Comparison of ENCODE assay signal across 8 mouse cellular contexts in the genomic region with DNA sequence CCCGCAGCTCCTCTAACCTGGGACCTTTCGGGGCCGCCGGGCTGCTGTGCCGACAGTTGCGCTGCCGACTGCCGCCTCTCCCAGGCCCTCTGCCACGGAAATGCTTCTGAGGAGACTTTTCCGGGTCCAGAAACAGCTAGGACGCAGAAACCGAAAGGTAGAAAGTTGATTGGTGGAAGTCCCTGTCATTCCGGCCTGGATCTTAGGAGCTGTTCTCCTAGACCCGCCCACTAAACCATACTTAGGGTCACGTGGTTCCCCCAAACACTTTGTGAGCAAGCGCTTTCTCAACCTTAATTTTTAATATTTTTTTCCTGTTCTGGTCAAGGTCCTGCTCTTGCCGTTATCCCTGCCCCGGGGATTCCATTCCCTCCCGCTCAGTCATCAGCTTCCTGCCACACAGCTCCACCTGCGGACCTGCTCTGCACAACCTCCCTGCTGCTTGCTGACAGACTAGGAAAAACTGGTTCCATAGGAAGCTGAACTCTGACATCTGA. TPM values are rescaled to one million over a fixed set of nuclear protein-coding genes. Genes with fewer than 3 reads are reported as not detected.
A peak's percentile ranks its signal among the peaks of the same experiment; 100 is the strongest.
DNase-seq lines count a peak whose midpoint lies in the region; ATAC-seq and TF ChIP-seq lines count a peak whose summit lies in the region.
"Not testable (repeated sequence)": the region's sequence is repeated elsewhere in the genome, so short reads cannot be mapped to it uniquely, and the experiment has no call there.

A gene (minus strand): TSS at position 108 of the 497 bp plus-strand sequence.

- H3K36me3 ChIP-seq in forebrain, embryonic 10.5 days (replicated peaks); heart, embryonic 15.5 days; liver, embryonic 14.5 days (replicated peaks; ENCODE audit: control insufficient read depth, insufficient read depth, low read depth); neural tube, embryonic 11.5 days (ENCODE audit: control insufficient read depth, insufficient read depth, low read length); stomach, postnatal 0 days (ENCODE audit: control insufficient read depth, insufficient read depth, low read length): not testable (repeated sequence)

- not testable (repeated sequence) for H3K4me1 ChIP-seq in forebrain, embryonic 10.5 days; heart, embryonic 15.5 days (replicated peaks); liver, embryonic 14.5 days (replicated peaks; ENCODE audit: control insufficient read depth in 2 of 2, insufficient read depth in 2 of 2, low read length in 1 of 2); neural tube, embryonic 11.5 days (ENCODE audit: control insufficient read depth, insufficient read depth, low read length); stomach, postnatal 0 days (replicated peaks; ENCODE audit: control insufficient read depth, insufficient read depth)

- ATAC-seq in heart, embryonic 15.5 days (replicated peaks; ENCODE audit: insufficient number of reproducible peaks, insufficient read depth, low FRiP score, low read depth) = peak; percentile 100
- peak; percentile 99 for ATAC-seq in liver, embryonic 14.5 days (ENCODE audit: insufficient read depth)
- peak; percentile 99 for ATAC-seq in neural tube, embryonic 11.5 days (ENCODE audit: insufficient read depth, low FRiP score, low TSS enrichment)
- ATAC-seq in stomach, postnatal 0 days (ENCODE audit: low FRiP score, low TSS enrichment) = peak; percentile 100

- under 1% methylated on average over 20 of the region's 20 CpGs for WGBS in forebrain, embryonic 10.5 days
- under 1% methylated on average over 20 of the region's 20 CpGs for WGBS in heart, embryonic 15.5 days
- WGBS in liver, embryonic 14.5 days (ENCODE audit: insufficient replicate concordance) = 0% methylated on average over 20 of the region's 20 CpGs
- under 1% methylated on average over 20 of the region's 20 CpGs for WGBS in neural tube, embryonic 11.5 days
- WGBS in stomach, postnatal 0 days = under 1% methylated on average over 20 of the region's 20 CpGs

- not testable (repeated sequence) for H3K9me3 ChIP-seq in forebrain, embryonic 10.5 days; heart, embryonic 15.5 days (replicated peaks); liver, embryonic 14.5 days (ENCODE audit: control insufficient read depth, low read length); neural tube, embryonic 11.5 days (ENCODE audit: control insufficient read depth, low read length); stomach, postnatal 0 days (ENCODE audit: control insufficient read depth, low read length)

- H3K27me3 ChIP-seq in forebrain, embryonic 10.5 days (ENCODE audit: poor library complexity, severe bottlenecking); heart, embryonic 15.5 days; liver, embryonic 14.5 days (ENCODE audit: control insufficient read depth, insufficient read depth, low read length); neural tube, embryonic 11.5 days (ENCODE audit: control insufficient read depth, insufficient read depth, low read length); stomach, postnatal 0 days (ENCODE audit: control insufficient read depth, insufficient read depth, low read length): not testable (repeated sequence)

- H3K4me2 ChIP-seq in heart, embryonic 15.5 days = peak within 1 kb of the TSS; percentile 64
- H3K4me2 ChIP-seq in liver, embryonic 14.5 days (ENCODE audit: low read depth) = peak within 1 kb of the TSS; percentile 66
- H3K4me2 ChIP-seq in neural tube, embryonic 11.5 days (ENCODE audit: low read depth) = peak within 1 kb of the TSS; percentile 39
- H3K4me2 ChIP-seq in stomach, postnatal 0 days (replicated peaks; ENCODE audit: low read depth) = peak within 1 kb of the TSS; percentile 52

- not testable (repeated sequence) for TF ChIP-seq EP300 in liver, embryonic 14.5 days (IDR thresholded peaks at IDR 0.05; ENCODE audit: low read depth); stomach, postnatal 0 days (optimal IDR thresholded peaks at IDR 0.05)

- H3K27ac ChIP-seq in forebrain, embryonic 10.5 days = peak within 1 kb of the TSS; percentile 86
- peak within 1 kb of the TSS; percentile 86 for H3K27ac ChIP-seq in heart, embryonic 15.5 days
- peak within 1 kb of the TSS; percentile 65; the same call in 1 of the 2 replicates for H3K27ac ChIP-seq in liver, embryonic 14.5 days
- H3K27ac ChIP-seq in neural tube, embryonic 11.5 days (ENCODE audit: low read depth, low read length) = not testable (repeated sequence)
- peak within 1 kb of the TSS; percentile 85 for H3K27ac ChIP-seq in stomach, postnatal 0 days (replicated peaks)

- DNase-seq in CD8-positive naive resting alpha-beta T cell, adult 2 months (ENCODE audit: low read depth in 2 of 2, low spot score in 2 of 2) = peak; percentile 59 to 67
- DNase-seq in c-Kit-positive CD71-negative TER-119-negative erythroid progenitor cells, embryonic 14.5 days (ENCODE audit: low read depth) = peak; percentile 89
- DNase-seq in forebrain, embryonic 10.5 days (ENCODE audit: extremely low spot score, low spot score) = peak; percentile 81
- DNase-seq in kidney, postnatal 25 days = peak; percentile 96 to 98
- peak; percentile 91 to 92 (median 91) for DNase-seq in liver, embryonic 14.5 days (ENCODE audit: low read depth in 3 of 3, low spot score in 3 of 3)
- DNase-seq in neural tube, embryonic 11.5 days (ENCODE audit: low spot score) = peak; percentile 87
- DNase-seq in stomach, postnatal 0 days (ENCODE audit: low spot score) = peak; percentile 85

- peak within 1 kb of the TSS; percentile 64 for H3K4me3 ChIP-seq in forebrain, embryonic 10.5 days
- peak within 1 kb of the TSS; percentile 68 for H3K4me3 ChIP-seq in heart, embryonic 15.5 days
- H3K4me3 ChIP-seq in liver, embryonic 14.5 days (ENCODE audit: insufficient read depth in 1 of 2, low read depth in 2 of 2, low read length in 2 of 2) = peak within 1 kb of the TSS; percentile 71 to 86
- H3K4me3 ChIP-seq in neural tube, embryonic 11.5 days (ENCODE audit: low read depth, low read length) = peak within 1 kb of the TSS; percentile 51
- peak within 1 kb of the TSS; percentile 56 for H3K4me3 ChIP-seq in stomach, postnatal 0 days (ENCODE audit: low read depth, low read length)

- not testable (repeated sequence) for TF ChIP-seq CTCF in liver, embryonic 14.5 days (IDR thresholded peaks at IDR 0.05; ENCODE audit: low read depth)
- peak; percentile 35 for TF ChIP-seq CTCF in stomach, postnatal 0 days (IDR thresholded peaks at IDR 0.05; ENCODE audit: low read depth)

- H3K9ac ChIP-seq in heart, embryonic 15.5 days = peak within 1 kb of the TSS; percentile 81
- H3K9ac ChIP-seq in liver, embryonic 14.5 days (replicated peaks) = peak within 1 kb of the TSS; percentile 80
- H3K9ac ChIP-seq in neural tube, embryonic 11.5 days (ENCODE audit: low read length) = peak within 1 kb of the TSS; percentile 68
- peak within 1 kb of the TSS; percentile 68 for H3K9ac ChIP-seq in stomach, postnatal 0 days (ENCODE audit: low read length)

RNA-seq across cellular contexts. Expression of the gene that starts here (rescaled TPM):
- 8.4 and 9.6 TPM in 2 replicates for polyA plus RNA-seq in forebrain, embryonic 10.5 days (2016; fragmentation: Nextera tagmentation; extraction: Ambion mirVana)
- polyA plus RNA-seq in heart, embryonic 15.5 days (2015; fragmentation: Nextera tagmentation; extraction: Ambion mirVana) = 7.0 and 7.1 TPM in 2 replicates
- polyA plus RNA-seq in liver, embryonic 14.5 days (2012; rRNA removed) = 0.83 and 2.1 TPM in 2 replicates
- 3.8 and 4.9 TPM in 2 replicates for polyA plus RNA-seq in liver, embryonic 14.5 days (2014; fragmentation: Nextera tagmentation; extraction: Ambion mirVana)
- 11.9 and 12.8 TPM in 2 replicates for polyA plus RNA-seq in neural tube, embryonic 11.5 days (2014; fragmentation: Nextera tagmentation; extraction: Ambion mirVana)
- polyA plus RNA-seq in stomach, postnatal 0 days (2015; fragmentation: Nextera tagmentation; extraction: Ambion mirVana) = 6.9 and 7.3 TPM in 2 replicates
